Mouse (Mus musculus): ENCODE measurements around the gene Hpgds.

Gene Hpgds

DNA sequence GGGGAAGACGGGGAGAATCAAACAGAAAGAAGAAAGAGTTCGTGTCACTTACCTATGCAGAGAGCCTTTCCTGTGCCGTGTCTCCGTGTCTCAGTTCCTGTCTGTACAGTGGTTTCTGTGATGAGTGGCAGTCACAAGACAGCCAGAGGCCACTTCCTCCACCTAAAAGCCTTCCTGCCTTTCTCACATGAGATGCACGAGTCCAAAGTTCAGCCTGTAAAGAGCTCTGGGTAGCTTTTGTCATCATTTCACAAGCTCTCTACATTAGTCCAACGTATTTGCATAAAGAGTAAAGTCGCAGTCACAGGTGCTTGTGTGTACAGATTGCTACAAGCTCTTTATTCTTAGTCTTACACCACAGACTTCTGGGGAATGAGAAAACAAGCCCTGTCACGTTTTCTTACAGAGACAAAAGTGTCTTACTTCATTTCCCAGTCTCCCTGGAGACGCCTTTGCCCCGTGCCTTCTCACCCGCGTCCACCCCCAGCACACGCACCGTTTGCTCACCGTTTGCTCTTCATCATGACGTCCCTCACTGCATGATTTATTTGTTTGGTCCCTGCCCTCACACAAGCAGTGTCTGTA is at the start of gene Hpgds:
Gene Hpgds (minus strand): TSS at position 288 of the 585 bp plus-strand sequence.
- in situ Hi-C loops (cut with MboI; ENCODE audit: low sequenced_read_pairs) = no loop called here

DNA sequence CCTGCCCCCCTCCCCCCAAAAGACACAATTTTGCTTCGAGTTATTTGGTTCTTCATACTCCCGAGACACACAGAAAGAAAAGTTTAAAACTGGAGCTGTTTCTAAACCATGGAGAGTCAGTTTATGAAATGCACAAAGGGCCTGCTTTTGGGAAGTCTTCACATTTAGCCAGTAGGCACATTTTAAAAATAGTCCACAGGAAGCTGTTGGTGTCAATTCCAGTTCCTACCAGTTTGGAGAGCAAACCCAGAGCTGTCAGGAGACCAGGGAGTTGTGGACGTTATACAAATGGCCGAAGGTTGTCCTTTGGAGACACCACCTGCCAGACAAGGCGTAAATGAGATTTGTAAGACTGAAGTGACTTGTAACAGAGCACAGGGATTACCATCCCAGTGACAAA is 20.3 kb upstream of the Hpgds start:
- in situ Hi-C loops (cut with MboI; ENCODE audit: low sequenced_read_pairs) = no loop called here

DNA sequence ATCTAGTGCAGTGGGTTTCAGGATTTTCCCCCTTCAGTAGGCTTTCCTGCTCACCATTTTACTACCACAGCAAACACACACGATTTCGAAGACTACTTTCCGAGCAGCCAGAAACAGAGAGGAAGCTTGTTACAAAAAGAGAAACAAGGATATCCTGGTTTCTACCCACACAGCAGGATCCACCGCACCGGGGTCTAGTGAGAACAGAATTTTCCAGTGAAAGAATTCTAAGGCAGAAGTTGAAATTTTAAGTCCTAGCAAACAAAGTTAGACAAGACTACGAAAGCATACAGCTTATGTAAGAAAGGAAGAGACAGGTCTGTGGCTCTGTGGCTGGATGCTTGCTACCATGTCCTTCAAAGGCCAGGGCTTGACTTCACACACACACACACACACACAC is 19.4 kb upstream of the Hpgds start:
- in situ Hi-C loops (cut with MboI; ENCODE audit: low sequenced_read_pairs) = no loop called here

DNA sequence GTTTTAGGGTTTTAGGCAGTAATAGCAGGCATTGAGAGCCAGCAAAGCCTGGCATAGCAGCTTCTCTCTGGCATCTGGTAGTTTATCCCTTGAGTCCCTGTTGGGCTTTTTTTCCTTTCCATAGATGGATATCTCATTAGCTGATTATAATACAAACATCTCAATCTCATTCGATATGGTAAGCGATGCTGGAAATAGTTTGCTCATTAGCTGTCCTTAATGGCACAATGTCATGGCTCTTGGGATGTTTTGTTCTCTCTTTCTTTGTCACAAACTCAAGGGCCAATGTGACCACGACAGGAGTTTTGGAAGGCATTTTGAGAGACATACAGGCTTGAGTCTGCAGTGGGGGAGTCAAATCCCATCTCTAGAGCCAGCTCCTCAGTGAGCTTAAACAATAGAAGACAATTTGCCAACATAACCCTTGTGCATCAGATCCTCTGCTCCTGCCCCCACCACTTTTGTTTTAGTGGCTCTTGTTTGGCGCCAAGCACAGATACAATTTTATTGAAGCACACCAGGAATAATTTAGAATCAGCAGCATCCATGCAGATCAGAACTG is 14.8 kb upstream of the Hpgds start:
- in situ Hi-C loops (cut with MboI; ENCODE audit: low sequenced_read_pairs) = no loop called here

DNA sequence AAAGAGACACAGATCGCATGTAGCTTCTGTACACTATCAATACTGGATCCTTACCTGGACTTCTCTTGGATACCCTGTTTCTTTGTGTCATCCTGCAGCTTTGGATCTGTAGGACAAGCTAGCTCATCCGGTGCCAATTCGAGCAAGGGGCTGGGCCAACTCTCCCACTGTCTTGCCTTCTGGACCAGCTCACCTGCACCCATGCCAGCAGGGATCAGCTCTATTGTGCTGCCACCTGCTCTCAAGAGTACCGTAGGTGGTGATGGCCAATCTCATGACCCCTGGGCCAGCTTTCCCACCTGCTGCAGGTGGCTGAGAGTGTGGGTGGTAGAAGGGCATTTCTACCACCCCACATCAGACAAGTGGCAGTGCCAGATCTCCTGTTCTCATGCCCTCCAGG is 12.3 kb upstream of the Hpgds start:
- in situ Hi-C loops (cut with MboI; ENCODE audit: low sequenced_read_pairs) = no loop called here

DNA sequence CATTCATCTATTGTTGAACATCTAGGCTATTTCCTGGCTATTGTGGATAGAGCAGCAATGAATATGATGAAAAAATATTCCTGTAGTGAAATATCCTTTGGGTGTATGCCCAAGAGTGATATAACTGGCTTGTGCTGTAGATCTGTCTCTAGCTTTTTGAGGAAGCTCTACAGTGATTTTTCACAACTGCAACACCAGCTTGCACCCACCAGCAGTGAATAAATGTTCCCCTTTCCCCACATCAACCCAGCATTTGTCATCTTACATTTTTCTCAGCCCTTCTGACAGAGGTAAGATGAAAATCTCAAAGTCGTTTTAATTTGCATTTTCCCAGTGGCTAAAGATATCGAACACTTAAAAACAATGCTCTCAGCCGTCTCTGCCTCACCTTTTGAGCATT is 8.9 kb upstream of the Hpgds start:
- in situ Hi-C loops (cut with MboI; ENCODE audit: low sequenced_read_pairs) = no loop called here

DNA sequence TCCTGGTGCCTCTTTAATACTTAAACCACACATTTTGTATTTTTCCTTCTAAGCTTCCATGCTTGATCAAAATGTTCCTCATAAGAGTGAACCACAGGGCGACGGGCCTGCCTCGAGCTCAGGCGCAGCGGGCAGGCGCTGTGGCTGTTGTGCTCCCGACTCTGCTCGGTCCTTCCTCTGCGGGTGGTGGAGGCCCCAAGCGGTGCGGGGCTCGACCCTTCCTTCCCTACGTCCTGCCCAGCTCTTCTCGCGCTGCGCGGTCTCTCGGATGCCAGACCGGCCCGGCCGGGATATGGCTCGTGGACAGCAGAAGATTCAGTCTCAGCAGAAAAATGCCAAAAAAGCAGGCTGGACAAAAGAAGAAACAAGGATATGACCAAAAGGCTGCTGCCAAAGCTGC is 6.0 kb upstream of the Hpgds start:
- in situ Hi-C loops (cut with MboI; ENCODE audit: low sequenced_read_pairs) = no loop called here

DNA sequence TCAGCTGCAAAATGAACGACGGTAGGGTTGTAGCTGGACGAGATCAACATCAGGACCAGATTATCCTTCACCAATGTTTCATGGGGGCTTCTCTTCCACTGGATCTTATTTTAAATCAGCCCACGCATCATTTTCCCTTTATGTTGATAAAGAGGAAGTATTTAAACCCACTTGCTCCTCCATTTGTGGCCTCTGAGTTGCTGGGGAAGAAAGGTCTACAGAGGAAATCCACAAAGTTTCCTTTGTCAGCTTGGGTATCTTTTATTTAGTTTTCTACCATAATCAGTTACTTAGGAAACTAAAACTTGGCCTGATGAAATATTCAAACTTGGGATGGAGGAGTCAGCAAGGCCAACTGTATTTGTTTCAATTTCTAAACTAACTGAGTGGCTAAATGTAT is 1.7 kb upstream of the Hpgds start:
- in situ Hi-C loops (cut with MboI; ENCODE audit: low sequenced_read_pairs) = no loop called here

DNA sequence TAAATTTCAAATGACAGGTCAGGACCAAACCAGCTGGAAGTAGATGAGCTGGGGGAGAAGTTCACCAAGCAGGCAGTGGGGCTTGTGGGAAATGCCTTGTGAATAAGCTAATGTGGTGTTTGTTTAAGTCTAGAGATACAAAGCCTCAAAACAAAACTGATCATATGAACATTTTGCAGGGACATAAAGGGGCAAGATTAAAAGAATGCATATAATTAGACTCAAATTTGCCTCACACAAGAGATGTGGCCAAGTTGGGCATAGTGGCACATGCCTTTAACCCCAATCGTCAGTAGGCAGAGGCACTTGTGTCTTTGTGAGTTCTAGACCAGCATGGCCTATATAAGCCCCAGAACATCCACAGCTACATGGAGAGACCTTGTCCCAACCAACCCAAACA is 2.4 kb downstream of the Hpgds start:
- in situ Hi-C loops (cut with MboI; ENCODE audit: low sequenced_read_pairs) = no loop called here

DNA sequence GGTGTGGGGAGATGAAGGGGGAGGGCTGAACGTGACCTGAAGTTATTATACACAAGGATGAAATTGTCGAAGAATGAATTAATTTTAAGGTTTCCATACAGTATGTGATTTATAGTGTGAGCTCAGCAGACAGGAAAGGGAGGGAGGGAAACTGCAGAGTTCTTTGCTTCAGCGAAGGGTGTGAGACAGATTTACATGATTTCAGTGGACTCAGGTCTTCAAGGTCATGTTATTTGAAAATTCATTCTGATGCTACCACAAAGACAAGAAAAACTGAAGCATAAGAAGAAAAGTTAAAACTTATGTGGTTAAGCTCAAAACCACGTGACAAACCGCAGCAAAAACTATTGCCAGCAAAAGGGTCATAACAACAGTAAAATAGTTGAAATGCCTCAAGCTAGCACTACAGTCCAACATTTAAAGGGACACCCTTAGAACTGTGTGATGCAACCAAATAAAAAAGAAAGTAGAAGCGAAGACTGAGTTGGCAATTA is 3.9 kb downstream of the Hpgds start:
- in situ Hi-C loops (cut with MboI; ENCODE audit: low sequenced_read_pairs) = no loop called here

DNA sequence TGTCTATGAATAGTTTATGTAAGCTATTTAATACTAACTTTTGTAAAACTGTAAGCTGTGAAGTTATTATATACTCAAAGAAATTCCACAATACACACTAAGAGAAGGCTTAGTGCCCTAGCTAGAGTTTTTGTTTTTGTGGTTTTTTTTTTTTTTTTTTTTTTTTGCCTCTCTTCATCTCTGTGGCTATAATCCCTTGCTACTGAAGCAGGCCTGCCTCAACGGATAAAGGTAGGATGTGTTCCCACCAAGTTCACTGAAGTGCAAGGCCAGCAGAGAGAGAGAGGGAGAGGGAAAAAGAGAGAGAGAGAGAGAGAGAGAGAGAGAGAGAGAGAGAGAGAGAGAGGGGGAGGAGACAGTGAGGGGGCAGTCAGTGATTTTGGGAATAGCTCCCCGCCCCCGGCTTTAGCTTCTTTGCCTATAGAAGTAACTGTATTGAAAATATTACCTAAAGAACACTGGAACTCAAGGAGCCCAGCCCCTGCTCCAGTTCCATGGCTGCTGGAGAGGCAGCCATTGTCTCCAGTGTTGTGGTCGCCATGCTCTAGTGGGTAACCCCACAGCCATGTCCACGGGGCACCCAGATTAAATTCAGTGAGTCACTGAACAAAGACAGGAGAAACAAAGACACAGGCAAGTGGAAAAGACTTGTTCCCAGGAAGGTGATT is 4.5 kb downstream of the Hpgds start:
- in situ Hi-C loops (cut with MboI; ENCODE audit: low sequenced_read_pairs) = no loop called here

DNA sequence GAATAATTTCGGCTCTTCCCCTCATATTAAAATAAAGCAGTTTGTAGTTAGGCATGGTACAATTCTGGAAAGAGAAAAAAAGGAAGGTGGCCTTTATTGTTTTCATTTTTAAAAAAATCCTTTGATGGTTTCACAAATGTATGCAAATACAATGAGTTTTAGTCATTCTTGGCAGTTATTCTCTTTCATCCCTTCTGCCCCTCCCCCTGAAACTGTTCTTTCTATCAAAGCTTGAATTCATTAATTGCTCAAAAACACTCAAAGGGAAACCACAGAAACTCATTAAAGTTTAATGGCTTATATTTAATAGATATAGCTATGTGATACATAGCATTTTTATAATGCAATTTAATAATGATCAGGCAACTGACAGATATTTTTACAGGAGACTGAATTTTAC is 6.5 kb downstream of the Hpgds start:
- in situ Hi-C loops (cut with MboI; ENCODE audit: low sequenced_read_pairs) = no loop called here

DNA sequence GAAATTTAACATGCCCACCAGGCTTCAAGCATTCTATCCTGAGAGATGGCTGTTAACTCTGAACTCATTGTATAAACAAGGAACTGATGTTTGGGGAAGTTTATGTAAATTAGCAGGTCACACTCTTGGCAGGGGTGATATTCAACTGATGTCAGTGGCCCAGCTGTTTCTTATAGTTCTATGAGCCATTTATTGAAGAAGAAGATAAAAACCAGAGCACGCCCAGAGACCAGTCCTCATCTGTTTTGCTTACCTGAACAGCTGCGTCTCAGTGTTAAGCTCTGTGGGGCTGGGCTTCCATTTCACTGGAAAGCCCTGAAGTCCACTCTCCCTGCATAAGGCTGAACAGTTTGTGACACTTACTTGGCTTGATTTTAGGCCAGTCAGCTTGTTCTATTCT is 6.9 kb downstream of the Hpgds start:
- in situ Hi-C loops (cut with MboI; ENCODE audit: low sequenced_read_pairs) = no loop called here

DNA sequence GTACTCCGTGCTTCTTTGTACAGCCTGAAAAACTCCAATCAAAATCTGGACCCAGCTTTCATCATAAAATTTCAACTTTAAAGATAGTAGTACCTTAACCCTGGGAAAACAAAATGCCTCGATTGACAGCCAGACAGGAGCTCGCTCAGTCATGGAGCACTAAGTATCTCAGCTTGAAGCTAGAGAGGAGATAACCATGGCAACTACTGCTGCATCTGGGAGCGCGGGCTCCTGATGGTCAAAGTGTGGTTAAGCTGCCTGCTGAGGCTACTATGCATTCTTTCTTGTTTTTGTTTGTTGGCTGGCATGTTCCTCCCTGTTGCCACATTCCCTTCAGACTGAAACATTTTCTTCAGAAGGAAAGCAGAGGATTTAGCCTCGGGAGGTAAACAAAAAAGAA is 12.3 kb downstream of the Hpgds start:
- in situ Hi-C loops (cut with MboI; ENCODE audit: low sequenced_read_pairs) = no loop called here

DNA sequence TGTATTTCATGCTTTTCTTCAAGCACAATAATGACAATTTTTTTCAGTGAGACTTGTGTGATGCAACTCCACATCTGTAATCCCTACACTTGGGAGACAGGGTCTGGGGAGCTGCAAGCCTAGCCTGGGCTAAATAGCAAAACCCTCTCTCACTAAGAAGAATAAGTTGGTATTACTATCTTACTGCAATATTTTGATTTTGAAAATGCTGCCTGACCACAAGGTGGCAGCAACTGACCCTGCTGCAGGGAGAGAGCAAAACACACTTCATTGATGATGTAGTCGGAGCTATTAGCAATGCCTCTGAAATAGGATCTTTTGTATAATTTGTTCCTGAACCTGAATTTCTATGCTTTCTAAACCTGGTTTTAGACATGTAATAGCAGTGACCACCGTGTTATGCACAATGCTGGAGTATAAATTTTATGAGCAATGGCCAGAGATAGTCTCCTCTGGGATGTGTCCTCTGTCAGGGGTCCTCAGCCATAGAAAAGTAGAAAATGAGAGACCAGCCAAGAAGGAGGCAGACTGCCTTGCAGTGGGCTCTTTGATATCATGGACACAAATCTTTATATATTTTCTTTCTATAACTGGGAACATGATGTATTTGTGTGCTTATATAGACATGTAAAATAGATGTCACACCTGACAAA is 18.5 kb downstream of the Hpgds start:
- in situ Hi-C loops (cut with MboI; ENCODE audit: low sequenced_read_pairs) = loop anchor here (5.0 kb wide), 1 partner anchor 326 kb away; no protein-coding TSS in a partner anchor

DNA sequence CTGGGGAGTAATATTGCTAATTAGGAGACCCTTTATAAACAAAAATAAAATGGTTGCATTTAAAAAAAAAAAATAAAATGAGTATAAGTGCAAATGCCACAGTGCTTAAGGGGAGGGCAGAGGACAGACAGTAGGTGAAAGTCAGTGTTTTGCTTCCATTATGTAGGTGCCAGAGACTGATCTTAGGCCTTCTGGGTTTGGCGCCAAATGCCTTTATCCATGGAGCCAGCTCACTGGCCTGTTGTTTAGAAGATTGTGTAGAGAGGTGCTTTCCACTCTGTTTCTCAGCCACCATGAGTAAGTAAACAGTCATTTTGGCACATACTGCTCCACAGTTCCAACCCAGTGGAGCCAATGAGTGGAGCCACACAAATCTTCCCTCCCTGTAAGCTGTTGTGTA is 27.2 kb downstream of the Hpgds start:
- in situ Hi-C loops (cut with MboI; ENCODE audit: low sequenced_read_pairs) = no loop called here

DNA sequence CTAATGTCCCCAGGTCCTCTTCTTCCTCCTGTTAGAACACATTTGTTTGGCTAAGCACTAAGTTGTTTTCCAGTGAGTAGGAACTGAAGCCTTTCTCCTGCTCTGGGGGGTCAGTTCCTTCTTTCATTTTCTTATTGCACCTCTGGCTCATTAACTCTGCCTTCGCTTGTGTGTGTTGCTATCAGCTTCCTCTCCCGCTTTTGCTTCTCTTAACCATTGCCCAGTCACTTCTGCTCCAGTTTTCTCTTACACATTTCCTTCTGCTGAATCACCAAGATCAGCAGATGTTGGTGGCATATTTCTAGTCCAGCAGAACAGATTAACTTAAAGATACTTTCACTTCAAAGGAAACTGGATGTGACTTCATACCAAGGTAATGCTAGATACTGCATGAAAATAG is 29.8 kb downstream of the Hpgds start:
- in situ Hi-C loops (cut with MboI; ENCODE audit: low sequenced_read_pairs) = no loop called here

DNA sequence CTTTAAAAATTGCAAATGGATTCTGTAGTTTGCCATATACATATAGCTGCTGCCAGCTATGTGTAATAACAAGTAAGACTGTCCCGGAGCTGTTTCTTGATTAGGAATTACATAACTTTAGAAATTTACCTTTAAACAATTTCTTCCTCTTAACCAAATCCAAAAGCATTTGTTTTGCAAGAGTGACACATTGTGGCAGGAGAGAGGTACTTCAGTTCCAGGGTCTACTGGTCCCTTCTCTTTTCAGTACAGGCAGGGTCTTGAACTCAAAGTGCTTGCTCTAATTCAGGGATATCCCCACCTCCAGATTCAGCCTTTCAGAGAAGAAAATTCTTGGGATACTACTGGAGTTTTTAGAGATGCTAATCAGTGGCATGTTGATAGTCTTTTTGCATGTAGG is 65.6 kb downstream of the Hpgds start:
- in situ Hi-C loops (cut with MboI; ENCODE audit: low sequenced_read_pairs) = no loop called here

DNA sequence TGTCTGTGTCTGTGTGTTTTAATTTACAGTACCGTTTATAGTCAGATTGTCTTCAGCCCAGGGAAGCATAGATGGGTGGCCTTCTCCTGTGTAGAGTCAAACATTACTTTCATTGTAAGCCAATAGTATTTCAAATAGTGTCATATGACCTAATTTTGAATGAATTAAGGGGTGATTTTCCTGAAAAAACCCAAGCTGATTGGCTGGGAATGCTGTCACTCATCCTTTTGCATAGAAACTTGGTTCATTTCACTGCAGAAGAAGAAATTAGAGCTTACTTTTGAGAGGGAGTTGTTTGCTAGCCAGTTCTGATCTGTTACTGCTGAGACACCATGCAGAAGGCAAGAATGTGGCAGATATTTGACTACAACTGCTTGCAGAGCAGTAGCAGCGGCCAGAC is 69.5 kb downstream of the Hpgds start:
- in situ Hi-C loops (cut with MboI; ENCODE audit: low sequenced_read_pairs) = no loop called here
